Mouse (Mus musculus) left cerebral cortex, adult 18-20 months (tissue): ENCODE measurements around the gene 1700067P10Rik. TPM values are rescaled to one million over a fixed set of nuclear protein-coding genes. Genes with fewer than 3 reads are reported as not detected.
A peak's percentile ranks its signal among the peaks of the same experiment; 100 is the strongest.

ENCODE experiments used
- DNase-seq, 2 experiments: peaks; one replicate each; pipeline ENCODE4 v3.0.0; 2021 to 2022; ENCODE audit warnings: low spot score in 2 of 2, mixed read lengths in 1 of 2
- long read RNA-seq, 2 experiments: library from polyadenylated mRNA; stranded (forward); transcript quantifications; one replicate each; pipeline ENCODE4 v2.0.0; 2021
- total RNA-seq, 2 experiments: library from RNA; stranded (reverse); gene quantifications; 2 replicates each; pipeline ENCODE4 v1.2.3; 2021

Gene 1700067P10Rik
- not detected for total RNA-seq
- long read RNA-seq, experiment 1 = 0 reads
- long read RNA-seq, experiment 2 = 0 reads

GRCm38 (mm10) chr17:48089019-48089418 is at the start of gene 1700067P10Rik:
Gene 1700067P10Rik (plus strand): TSS chr17:48089319.
- no peak for DNase-seq

GRCm38 (mm10) chr17:48041351-48042287 is 47.5 kb upstream of the 1700067P10Rik start:
- peak; percentile 42 to 47 for DNase-seq

- no peak for DNase-seq
These were observed 45.8 kb upstream of the 1700067P10Rik start for GRCm38 (mm10) chr17:48043154-48043880.

- peak; percentile 43 to 76 for DNase-seq
These were observed 43.5 kb upstream of the 1700067P10Rik start for GRCm38 (mm10) chr17:48045631-48046030.

GRCm38 (mm10) chr17:48051638-48052337 is 37.3 kb upstream of the 1700067P10Rik start:
- no peak for DNase-seq

- no peak for DNase-seq
These were observed 36.6 kb upstream of the 1700067P10Rik start for GRCm38 (mm10) chr17:48052338-48053067.

GRCm38 (mm10) chr17:48053646-48054045 is 35.5 kb upstream of the 1700067P10Rik start:
- DNase-seq = no peak

GRCm38 (mm10) chr17:48055076-48055816 is 33.9 kb upstream of the 1700067P10Rik start:
- DNase-seq = no peak

GRCm38 (mm10) chr17:48057382-48057781 is 31.7 kb upstream of the 1700067P10Rik start:
- no peak for DNase-seq

GRCm38 (mm10) chr17:48064196-48064843 is 24.8 kb upstream of the 1700067P10Rik start:
- DNase-seq = no peak

GRCm38 (mm10) chr17:48065081-48065501 is 24.0 kb upstream of the 1700067P10Rik start:
- no peak for DNase-seq

- no peak for DNase-seq
These were observed 22.0 kb upstream of the 1700067P10Rik start for GRCm38 (mm10) chr17:48067083-48067614.

GRCm38 (mm10) chr17:48067729-48068128 is 21.4 kb upstream of the 1700067P10Rik start:
- no peak for DNase-seq

GRCm38 (mm10) chr17:48080626-48081025 is 8.5 kb upstream of the 1700067P10Rik start:
- no peak for DNase-seq

- DNase-seq = no peak
These were observed 327 bp downstream of the 1700067P10Rik start for GRCm38 (mm10) chr17:48089446-48089845.

GRCm38 (mm10) chr17:48090305-48090704 is 1.2 kb downstream of the 1700067P10Rik start:
- no peak for DNase-seq

GRCm38 (mm10) chr17:48093286-48093817 is 4.2 kb downstream of the 1700067P10Rik start:
- no peak for DNase-seq

GRCm38 (mm10) chr17:48094820-48095680 is 5.9 kb downstream of the 1700067P10Rik start:
- no peak for DNase-seq
